Mouse (Mus musculus): ENCODE results near the gene St14. TPM values are rescaled to one million over a fixed set of nuclear protein-coding genes. Genes with fewer than 3 reads are reported as not detected.
A peak's percentile ranks its signal among the peaks of the same experiment; 100 is the strongest.

St14 gene
- polyA plus RNA-seq, 1 experiment from 2014 or later = 31.7 TPM

DNA sequence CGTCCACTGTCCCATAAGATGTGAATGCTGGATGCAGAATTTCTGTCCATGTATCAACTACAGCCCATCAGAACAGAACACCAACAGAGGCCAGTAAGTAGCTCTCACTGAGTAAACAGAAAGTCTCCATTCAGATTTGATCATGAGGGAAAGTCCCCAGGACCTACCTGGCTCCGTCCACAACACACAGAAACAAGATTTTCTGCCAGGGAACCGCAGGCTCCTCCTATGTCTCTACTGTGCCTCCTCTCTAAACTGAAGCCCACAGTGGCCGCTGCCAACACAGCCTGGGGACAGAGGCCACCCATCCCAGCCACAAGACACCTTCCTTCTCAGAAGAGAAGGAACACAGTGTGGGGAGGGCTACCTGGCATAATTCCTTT is 11.1 kb downstream of the St14 start:
- Histone ChIP-seq H3K27ac (replicated peaks) (no peak overlapping the region), H3K4me3 (replicated peaks) (no peak overlapping the region), H3K9me3 (replicated peaks) (no peaks in the 10 kb centered on the region), H3K36me3 (no peaks in the 10 kb centered on the region), H3K4me2 (replicated peaks) (no peak overlapping the region), H3K9ac (no peak overlapping the region), H3K4me1 (peaks cover 14% of the 10 kb centered on the region), H3K27me3 (no peaks in the 10 kb centered on the region)
- WGBS = 60% methylated on average over 4 of the region's 4 CpGs
- no peak for ATAC-seq (ENCODE audit: insufficient number of reproducible peaks, low FRiP score, low TSS enrichment, low read depth)

DNA sequence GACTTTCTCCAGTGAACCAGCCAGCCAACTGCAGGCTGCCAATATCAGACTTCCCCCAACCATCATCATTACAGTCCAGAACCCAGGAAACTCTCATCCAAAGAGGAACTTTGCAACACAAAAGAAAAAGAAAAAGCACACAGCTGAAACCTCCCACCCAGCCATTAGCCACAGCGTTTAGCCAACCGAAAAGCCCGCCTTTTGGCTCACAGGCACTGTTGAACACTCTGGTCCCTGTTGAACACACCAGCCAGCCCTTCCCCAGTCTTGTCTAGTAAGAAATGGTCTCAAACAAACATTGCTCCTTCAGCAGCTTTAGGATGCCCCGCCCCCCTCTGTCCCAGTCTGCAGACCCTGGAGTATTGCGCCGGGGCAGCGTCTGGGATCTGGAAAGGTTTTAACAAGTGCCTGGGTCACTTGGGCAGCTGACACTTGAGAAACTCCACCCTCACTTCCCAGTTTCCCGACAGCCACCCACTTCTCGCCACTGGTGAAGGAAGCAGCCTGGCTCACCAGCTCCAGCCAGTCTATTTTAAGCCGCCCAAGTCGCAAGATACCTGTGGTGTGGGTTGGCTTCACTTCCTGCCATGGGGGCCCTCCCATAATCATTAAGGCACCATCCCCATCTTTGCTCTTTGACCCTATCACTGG is 11.6 kb downstream of the St14 start:
- H3K4me2 ChIP-seq (replicated peaks) = no peak overlapping the region
- H3K36me3 ChIP-seq = no peaks in the 10 kb centered on the region
- no peak overlapping the region for H3K9ac ChIP-seq
- peaks cover 14% of the 10 kb centered on the region for H3K4me1 ChIP-seq
- ATAC-seq (ENCODE audit: insufficient number of reproducible peaks, low FRiP score, low TSS enrichment, low read depth) = no peak
- no peaks in the 10 kb centered on the region for H3K27me3 ChIP-seq
- no peak overlapping the region for H3K27ac ChIP-seq (replicated peaks)
- H3K4me3 ChIP-seq (replicated peaks) = no peak overlapping the region
- 54% methylated on average over 11 of the region's 11 CpGs for WGBS
- no peaks in the 10 kb centered on the region for H3K9me3 ChIP-seq (replicated peaks)

DNA sequence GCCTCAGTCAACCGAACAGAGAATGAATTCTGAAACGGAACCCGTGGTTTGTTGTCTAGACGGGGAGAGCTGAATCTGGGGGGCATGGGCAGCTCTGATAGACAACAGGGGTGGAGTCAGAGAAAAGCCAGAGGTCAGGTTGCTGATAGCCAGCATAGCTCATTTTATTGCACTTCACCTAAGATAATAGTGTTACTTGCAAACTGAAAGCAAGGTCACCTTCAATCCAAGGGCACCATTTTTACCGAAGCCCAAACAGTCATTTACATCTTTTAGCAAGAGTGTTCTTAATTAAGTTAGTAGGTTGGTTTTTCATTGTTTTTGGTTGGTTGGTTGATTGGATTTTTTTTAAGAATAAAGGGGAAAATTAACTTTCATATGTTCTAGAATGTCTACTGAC is 12.2 kb downstream of the St14 start:
- H3K4me3 ChIP-seq (replicated peaks) = no peak overlapping the region
- WGBS = 60% methylated on average over 5 of the region's 5 CpGs
- H3K36me3 ChIP-seq = no peaks in the 10 kb centered on the region
- no peak for ATAC-seq (ENCODE audit: insufficient number of reproducible peaks, low FRiP score, low TSS enrichment, low read depth)
- H3K4me2 ChIP-seq (replicated peaks) = no peak overlapping the region
- no peak overlapping the region for H3K27ac ChIP-seq (replicated peaks)
- peaks cover 14% of the 10 kb centered on the region for H3K4me1 ChIP-seq
- no peaks in the 10 kb centered on the region for H3K27me3 ChIP-seq
- H3K9me3 ChIP-seq (replicated peaks) = no peaks in the 10 kb centered on the region
- H3K9ac ChIP-seq = no peak overlapping the region

DNA sequence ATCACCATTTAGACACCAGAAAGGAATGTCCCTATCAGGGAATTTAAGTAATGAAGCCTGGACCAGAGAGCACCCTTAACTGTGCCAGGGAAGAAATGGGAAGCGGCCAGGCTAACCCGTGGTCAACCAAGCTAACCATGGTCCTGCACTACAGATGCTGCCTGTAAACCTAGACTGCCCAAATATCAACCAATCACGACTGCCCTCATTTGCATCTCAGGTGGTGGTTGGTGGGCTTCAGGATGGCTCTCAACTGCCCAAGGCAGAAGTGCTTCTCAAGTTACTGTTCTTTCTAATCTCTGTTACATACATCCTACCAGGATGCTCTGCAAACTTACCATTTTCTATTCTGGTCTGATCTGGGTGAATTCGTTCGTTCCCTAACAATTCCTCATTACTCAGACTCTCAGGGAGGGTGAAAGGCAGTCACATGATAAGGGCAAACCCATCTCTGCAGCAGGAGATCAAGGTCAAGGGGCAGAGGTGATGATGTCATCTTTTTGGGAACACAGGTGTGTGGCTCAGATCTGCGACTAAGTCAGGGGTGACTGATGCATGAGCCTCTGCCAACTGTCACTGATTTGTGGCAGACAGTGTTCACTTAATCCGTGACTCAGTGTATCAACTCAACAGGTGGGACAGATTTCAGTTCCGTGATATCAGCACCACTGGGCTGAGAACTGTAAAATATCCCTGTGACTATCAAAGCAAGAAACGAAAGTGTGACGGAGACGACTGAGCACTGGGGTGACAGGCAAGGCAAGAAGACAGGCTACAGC is 12.9 kb downstream of the St14 start:
- Histone ChIP-seq H3K4me2 (replicated peaks) (no peak overlapping the region), H3K4me1 (peaks cover 14% of the 10 kb centered on the region), H3K36me3 (no peaks in the 10 kb centered on the region), H3K9me3 (replicated peaks) (no peaks in the 10 kb centered on the region), H3K27ac (replicated peaks) (no peak overlapping the region), H3K4me3 (replicated peaks) (no peak overlapping the region), H3K27me3 (no peaks in the 10 kb centered on the region), H3K9ac (no peak overlapping the region)
- peak; percentile 79 for ATAC-seq (ENCODE audit: insufficient number of reproducible peaks, low FRiP score, low TSS enrichment, low read depth)
- 27% methylated on average over 11 of the region's 11 CpGs for WGBS

DNA sequence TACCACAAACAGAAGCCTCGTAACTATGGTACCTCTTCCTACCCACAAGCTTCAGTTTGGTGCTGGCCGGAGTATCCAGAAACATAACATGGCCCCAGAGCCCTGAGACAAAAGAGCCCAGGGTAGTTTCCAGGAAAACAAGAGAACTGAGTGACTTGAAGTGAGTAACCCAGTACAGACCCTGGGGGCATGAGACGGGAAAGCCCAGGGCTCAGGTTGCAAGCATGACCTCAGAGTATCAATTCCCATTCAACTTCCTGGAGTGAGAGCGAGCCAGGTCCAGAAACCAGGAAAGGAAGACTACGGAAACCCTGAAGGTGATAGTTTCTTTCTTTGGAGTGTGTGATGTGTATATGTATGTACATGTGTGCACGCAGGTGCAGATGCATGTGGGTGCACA is 14.2 kb downstream of the St14 start:
- no peak overlapping the region for H3K27ac ChIP-seq (replicated peaks)
- peaks cover 14% of the 10 kb centered on the region for H3K4me1 ChIP-seq
- no peak overlapping the region for H3K4me2 ChIP-seq (replicated peaks)
- H3K9me3 ChIP-seq (replicated peaks) = no peaks in the 10 kb centered on the region
- H3K27me3 ChIP-seq = no peaks in the 10 kb centered on the region
- no peak overlapping the region for H3K9ac ChIP-seq
- no peaks in the 10 kb centered on the region for H3K36me3 ChIP-seq
- H3K4me3 ChIP-seq (replicated peaks) = no peak overlapping the region
- no peak for ATAC-seq (ENCODE audit: insufficient number of reproducible peaks, low FRiP score, low TSS enrichment, low read depth)
- 56% methylated on average over 6 of the region's 6 CpGs for WGBS

DNA sequence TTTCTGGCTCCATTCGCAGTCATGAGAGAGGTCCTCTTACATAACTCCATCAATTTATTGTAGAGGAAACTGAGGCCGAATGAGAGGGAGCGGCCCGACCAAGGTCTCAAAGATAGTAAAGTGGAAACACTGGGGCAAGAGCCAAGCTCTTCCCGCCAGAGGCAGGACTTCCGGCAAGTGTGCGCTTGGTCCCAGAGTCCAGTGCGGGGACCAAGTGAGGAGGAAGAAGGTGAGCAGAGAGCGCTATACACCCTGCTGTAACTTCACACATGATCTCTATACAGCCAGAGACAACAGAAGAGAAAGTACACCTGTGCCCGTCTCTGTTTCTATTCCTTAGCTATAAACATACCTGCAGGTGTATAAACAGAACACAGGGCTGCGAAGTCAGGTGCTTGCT is 14.6 kb downstream of the St14 start:
- H3K4me1 ChIP-seq = peaks cover 14% of the 10 kb centered on the region
- H3K36me3 ChIP-seq = no peaks in the 10 kb centered on the region
- WGBS = 83% methylated on average over 11 of the region's 11 CpGs
- H3K4me3 ChIP-seq (replicated peaks) = no peak overlapping the region
- H3K9ac ChIP-seq = no peak overlapping the region
- H3K27ac ChIP-seq (replicated peaks) = no peak overlapping the region
- no peaks in the 10 kb centered on the region for H3K9me3 ChIP-seq (replicated peaks)
- no peak for ATAC-seq (ENCODE audit: insufficient number of reproducible peaks, low FRiP score, low TSS enrichment, low read depth)
- H3K4me2 ChIP-seq (replicated peaks) = no peak overlapping the region
- H3K27me3 ChIP-seq = no peaks in the 10 kb centered on the region

DNA sequence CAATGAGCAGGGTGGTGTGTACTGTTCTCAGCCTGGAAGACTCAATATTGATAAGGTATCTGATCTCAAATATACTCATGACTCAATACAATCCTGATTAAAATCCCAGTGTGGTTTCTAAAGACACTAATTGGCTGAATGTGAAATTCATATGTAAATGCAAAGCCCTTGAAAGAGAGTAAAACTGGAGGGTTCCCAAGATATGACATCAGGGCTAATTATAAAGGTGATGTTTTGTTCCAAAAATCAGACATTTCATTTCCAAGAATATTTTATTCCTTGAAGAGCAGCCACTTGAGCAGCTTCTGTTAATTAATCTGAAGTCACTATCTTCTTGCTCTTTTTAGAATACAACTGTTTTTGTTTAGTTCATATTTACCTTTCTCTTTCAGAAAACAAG is 16.1 kb downstream of the St14 start:
- Histone ChIP-seq H3K4me3 (replicated peaks) (no peak overlapping the region), H3K27me3 (no peaks in the 10 kb centered on the region), H3K9ac (no peak overlapping the region), H3K9me3 (replicated peaks) (no peaks in the 10 kb centered on the region), H3K4me1 (peaks cover 7% of the 10 kb centered on the region), H3K27ac (replicated peaks) (no peak overlapping the region), H3K36me3 (no peaks in the 10 kb centered on the region), H3K4me2 (replicated peaks) (no peak overlapping the region)
- ATAC-seq (ENCODE audit: insufficient number of reproducible peaks, low FRiP score, low TSS enrichment, low read depth) = no peak

DNA sequence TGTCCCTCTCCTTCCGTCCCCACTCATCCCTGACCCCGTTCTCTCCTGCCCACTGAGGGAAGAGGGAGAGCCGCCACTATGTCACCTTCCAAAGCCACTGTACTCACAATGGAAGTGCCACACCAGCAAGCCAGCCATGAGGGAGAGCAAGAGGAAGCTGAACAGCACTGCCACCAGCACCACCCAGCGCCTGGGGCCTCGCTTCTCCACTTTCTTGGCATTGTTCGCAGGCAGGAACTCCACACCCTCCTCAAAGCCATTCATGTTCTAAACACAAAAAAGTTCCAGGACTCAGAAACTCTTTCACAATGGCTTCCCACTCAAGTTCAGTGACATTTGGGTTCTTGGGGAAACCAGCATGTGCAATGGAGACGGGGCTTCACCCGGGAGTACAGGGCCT is 23.2 kb downstream of the St14 start:
- Histone ChIP-seq H3K36me3 (no peaks in the 10 kb centered on the region), H3K4me2 (replicated peaks) (no peak overlapping the region), H3K9me3 (replicated peaks) (no peaks in the 10 kb centered on the region), H3K9ac (no peak overlapping the region), H3K4me3 (replicated peaks) (no peak overlapping the region), H3K4me1 (no peaks in the 10 kb centered on the region), H3K27ac (replicated peaks) (no peak overlapping the region), H3K27me3 (no peaks in the 10 kb centered on the region)
- 80% methylated on average over 8 of the region's 8 CpGs for WGBS
- no peak for ATAC-seq (ENCODE audit: insufficient number of reproducible peaks, low FRiP score, low TSS enrichment, low read depth)

DNA sequence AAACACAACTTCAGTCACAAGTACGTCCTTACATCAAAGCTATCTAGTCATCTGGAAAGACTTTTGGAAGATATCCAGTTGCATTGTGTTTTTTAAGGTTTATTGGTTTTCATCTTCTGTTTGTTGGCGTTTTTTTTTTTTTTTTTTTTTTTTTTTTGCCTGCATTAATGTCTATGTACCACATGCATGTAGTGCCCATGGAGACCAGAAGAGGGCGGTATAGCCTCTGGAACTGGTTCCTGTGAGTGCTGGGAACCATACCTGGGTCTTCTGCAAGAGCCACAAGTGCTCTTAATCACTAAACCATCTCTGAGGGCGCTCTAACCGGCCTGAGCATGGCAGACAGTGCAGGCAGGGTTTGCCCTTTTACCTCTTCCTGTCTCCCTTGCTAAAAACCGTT is 33.5 kb downstream of the St14 start:
- no peaks in the 10 kb centered on the region for H3K9me3 ChIP-seq (replicated peaks)
- H3K4me2 ChIP-seq (replicated peaks) = no peak overlapping the region
- ATAC-seq (ENCODE audit: insufficient number of reproducible peaks, low FRiP score, low TSS enrichment, low read depth) = no peak
- no peaks in the 10 kb centered on the region for H3K4me1 ChIP-seq
- no peak overlapping the region for H3K4me3 ChIP-seq (replicated peaks)
- no peak overlapping the region for H3K27ac ChIP-seq (replicated peaks)
- 66% methylated on average over 6 of the region's 6 CpGs for WGBS
- no peaks in the 10 kb centered on the region for H3K36me3 ChIP-seq
- no peak overlapping the region for H3K9ac ChIP-seq
- no peaks in the 10 kb centered on the region for H3K27me3 ChIP-seq

DNA sequence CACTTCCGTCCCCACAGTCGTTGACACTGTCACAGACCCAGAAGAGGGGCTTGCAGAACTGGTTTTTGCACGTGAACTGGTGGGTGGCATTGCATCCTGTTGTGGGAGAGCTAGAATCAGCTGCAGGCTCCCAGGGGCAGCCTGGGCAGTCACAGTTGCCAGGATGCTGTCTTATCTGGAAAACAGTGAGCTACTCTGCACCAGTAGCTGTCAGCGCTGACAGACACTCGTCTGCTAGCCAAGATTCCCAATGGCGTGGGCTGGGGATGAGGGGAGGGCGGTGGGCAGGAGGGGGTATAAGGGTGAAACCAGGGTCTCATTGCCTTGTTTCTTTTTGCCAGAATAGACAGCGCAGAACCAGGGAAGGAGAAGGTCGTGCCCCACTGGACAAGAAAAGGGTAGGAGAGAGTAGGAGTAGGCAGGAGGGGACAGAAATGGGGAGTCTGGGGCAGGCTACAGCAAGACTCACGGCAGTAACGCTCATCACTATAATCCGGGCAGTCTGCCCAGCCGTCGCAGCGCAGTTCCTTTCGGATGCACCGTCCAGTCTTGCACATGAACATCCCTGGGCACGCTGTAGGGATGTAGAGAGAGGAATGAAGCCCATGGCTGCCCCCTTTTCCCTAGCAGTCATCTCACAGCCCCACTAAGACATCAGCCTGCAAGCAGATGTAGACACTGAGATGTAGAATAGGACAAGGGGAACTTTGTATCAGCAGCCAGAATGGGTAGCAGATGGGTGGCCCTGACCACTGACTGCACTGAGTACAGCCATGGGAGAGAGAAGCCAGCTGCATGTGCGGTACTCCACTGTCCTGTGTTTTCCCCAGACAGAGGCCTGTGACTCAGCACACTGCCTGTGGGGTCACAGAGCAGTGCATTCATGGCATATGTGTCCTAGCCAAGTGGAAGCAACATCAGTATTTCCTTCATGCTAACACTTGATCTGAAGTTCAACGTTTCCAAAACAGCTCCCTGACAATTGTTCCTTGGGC is 34.3 kb downstream of the St14 start:
- no peak for ATAC-seq (ENCODE audit: insufficient number of reproducible peaks, low FRiP score, low TSS enrichment, low read depth)
- H3K9ac ChIP-seq = no peak overlapping the region

DNA sequence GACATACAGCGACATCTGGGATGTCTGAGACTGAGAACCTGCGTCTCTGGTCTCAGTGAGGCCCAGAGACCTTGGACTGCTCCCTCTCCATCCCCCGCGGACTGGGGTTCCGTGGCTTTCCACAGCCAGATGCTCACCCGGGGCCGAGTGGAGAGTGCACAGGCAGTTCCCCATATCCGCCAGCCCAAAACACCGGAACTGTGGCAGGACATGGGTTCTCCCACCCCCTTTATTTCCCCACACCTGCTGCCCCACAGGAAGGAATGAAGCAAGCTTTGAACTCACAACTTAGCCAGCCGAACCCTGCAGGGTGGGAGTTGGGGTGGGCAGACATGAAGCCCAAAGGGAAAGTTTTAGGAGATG is 38.8 kb downstream of the St14 start:
- ATAC-seq (ENCODE audit: insufficient number of reproducible peaks, low FRiP score, low TSS enrichment, low read depth) = no peak
- no peaks in the 10 kb centered on the region for H3K36me3 ChIP-seq
- 85% methylated on average over 10 of the region's 10 CpGs for WGBS
- H3K4me2 ChIP-seq (replicated peaks) = no peak overlapping the region
- no peaks in the 10 kb centered on the region for H3K4me1 ChIP-seq
- H3K9ac ChIP-seq = no peak overlapping the region
- no peaks in the 10 kb centered on the region for H3K9me3 ChIP-seq (replicated peaks)
- no peaks in the 10 kb centered on the region for H3K27me3 ChIP-seq
- no peak overlapping the region for H3K27ac ChIP-seq (replicated peaks)
- no peak overlapping the region for H3K4me3 ChIP-seq (replicated peaks)

More for the DNA sequence above, 34.3 kb downstream of the St14 start:
- Histone ChIP-seq H3K9me3 (replicated peaks) (no peaks in the 10 kb centered on the region), H3K27me3 (no peaks in the 10 kb centered on the region), H3K4me3 (replicated peaks) (no peak overlapping the region), H3K4me1 (no peaks in the 10 kb centered on the region), H3K4me2 (replicated peaks) (no peak overlapping the region), H3K27ac (replicated peaks) (no peak overlapping the region), H3K36me3 (no peaks in the 10 kb centered on the region)
- WGBS = 71% methylated on average over 20 of the region's 20 CpGs

Measured in embryonic facial prominence, embryonic 15.5 days (tissue).